Mouse (Mus musculus): ENCODE results near the gene Efcc1.
"Not testable (repeated sequence)": the region's sequence is repeated elsewhere in the genome, so short reads cannot be mapped to it uniquely, and the experiment has no call there.

The Efcc1 gene

DNA sequence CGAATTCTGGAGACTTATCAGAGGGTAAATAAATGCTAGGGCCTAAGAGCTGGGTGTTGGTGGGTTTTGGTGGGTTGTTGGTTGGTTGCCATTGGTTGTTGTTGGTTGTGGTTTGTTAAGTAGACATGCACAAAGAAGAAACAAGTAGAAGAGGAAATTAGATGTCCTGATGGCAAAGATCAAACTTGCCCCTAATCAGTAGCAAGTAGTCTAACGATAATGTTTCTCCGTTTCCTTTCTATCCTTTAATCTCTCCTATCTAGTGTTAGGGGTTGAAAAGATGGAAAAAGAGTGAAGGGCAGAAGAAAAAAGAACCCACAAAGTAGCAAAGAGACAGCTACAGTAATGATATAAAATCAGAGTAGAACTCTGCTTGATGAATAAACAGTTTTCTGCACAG is 14.0 kb downstream of the Efcc1 start:
- no peak for DNase-seq (ENCODE audit: low spot score)

DNA sequence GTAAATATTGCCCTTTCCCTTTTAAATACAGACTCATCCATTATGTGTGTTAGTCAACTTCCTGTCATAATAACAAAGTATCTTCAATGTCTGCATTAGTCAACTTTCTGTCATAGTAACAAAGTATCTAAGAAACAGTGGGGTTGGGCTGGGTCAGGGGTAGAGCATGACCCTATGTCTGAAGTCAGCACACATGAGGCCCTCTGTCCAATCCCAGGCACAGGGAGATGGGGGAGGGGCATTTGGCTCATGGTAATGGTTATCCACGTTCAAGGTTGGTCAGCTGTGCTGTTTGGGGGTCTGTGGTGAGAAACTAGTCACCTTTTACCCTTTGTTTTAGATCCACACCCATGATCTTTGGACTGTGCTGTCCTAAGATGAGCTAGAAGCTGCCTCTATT is 14.6 kb downstream of the Efcc1 start:
- no peak for DNase-seq (ENCODE audit: low spot score)

DNA sequence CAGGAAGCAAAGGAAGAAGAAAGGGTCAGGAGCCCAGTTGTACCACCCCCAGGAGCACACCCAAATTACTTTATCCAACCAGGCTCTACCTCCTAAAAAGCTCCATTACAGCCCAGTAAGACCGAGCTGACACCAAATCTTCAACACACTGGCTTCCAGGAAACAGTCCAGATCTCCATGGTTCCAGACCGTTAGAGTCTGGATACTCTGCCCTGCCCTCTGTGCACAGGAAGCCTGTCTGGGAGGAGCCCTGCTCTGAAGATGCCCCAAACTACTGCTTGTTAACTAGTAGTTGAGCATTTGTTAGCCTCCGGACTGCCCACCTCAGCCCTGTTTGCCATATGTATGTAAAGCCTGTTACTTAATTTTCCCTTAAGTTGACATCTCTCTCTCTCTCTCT is 15.4 kb downstream of the Efcc1 start:
- DNase-seq (ENCODE audit: low spot score) = no peak

DNA sequence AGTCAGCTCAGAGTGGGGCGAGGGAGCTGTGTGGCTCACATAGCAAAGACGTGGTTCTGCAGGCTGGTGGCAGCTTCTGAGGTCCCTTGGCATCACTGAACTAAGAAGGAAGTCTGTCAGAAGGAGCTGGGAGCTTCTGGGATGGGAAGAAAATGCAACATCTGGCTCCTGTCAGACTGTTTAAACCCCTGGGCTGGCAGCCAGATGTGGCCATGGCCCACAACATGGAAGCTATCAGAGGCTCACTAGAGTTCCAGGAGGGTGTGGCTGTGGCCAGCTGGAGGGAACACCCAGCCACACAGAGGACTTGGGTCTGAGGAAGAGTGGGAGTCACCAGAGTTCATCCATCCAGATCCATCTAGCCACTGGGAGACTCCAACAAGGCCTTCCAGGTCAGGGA is 16.2 kb downstream of the Efcc1 start:
- no peak for DNase-seq (ENCODE audit: low spot score)

DNA sequence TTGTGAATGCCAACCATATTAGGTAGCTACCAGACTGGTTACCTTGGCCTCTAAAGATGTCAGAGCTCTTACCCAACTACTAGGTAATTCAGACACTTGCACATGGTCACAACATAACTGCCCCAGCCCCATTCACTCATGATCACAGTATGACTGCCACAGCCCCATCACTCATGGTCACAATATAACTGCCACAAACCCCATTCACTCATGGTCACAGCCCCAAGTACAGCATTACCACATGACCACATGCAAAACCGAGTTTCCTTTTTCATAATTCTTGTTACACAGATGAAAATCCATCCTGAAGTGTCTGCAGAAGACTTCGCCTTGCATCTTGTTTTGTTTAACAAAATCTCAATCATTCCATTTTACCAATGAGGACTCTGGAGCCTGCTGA is 17.4 kb downstream of the Efcc1 start:
- no peak for DNase-seq (ENCODE audit: low spot score)

DNA sequence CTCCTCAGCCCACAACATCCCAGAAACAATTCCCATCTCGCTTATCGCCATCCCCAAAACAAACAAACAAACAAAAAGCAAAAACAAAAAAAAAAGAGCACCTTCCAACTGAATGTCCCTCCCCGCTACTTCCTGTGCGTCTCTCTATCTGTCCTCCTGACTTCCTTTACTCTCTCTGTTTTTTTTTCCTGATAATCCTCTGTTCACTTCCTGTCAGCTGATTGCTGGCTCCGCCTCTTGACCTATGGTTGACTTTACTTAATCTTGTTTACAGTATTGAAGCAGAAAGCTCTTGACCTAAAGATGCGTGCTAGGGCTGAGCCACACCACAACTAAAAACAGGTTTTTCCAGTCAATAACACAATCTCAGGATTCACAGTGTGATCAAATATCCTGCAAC is 17.9 kb downstream of the Efcc1 start:
- DNase-seq (ENCODE audit: low spot score) = no peak

DNA sequence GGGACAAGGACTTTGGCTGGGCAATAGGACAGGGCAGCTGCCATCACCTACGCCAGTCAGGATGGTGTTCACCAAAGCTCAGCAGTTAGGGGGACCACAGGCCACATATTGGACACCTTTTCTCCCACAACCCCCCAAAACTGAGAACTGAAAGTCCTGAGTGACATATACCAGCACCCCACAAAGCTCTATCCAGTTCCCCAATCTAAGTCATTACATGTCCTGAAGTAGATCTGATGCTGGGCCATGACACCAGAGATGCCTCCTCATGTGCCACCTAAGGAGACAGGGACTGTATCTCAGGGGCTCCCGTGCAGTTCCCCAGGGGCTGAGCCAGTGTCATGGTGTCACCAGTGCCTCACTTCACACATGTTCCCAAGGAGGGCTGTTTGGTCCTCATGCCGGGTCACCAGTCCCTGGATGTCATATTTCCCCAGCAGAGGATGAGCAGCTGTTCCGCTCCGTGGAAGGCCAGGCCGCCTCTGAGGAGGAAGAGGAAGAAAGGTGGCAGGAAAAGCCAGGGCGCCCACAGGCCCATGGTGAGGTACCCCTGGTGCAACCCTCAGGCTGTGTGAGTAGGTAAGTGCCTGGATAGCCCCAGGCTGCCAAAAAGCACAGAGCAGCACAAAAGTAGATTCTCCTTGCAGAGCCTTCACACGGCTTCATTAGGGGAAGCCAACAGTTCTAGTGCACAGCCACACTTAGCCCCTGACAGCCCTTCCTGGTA is 19.7 kb downstream of the Efcc1 start:
- DNase-seq (ENCODE audit: low spot score) = no peak

DNA sequence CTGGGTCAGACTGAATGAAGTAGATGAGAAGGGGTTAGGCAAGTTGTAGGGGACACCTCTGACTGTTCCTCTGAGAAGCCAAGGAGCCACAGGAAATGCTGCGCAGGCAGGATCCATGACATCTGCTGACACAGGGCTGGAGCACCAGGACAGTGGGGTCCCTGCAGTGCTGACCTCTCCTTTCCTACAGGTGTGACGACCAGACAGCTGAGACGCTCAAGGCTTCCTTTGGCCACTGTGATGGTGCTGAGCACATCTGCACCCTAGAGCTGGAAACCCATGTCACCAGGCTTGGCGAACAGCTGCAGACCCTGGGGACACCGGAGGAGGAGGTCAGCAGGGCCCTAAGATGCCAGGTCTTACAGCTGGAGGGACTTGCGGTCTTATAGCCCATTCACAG is 20.9 kb downstream of the Efcc1 start:
- DNase-seq (ENCODE audit: low spot score) = no peak

DNA sequence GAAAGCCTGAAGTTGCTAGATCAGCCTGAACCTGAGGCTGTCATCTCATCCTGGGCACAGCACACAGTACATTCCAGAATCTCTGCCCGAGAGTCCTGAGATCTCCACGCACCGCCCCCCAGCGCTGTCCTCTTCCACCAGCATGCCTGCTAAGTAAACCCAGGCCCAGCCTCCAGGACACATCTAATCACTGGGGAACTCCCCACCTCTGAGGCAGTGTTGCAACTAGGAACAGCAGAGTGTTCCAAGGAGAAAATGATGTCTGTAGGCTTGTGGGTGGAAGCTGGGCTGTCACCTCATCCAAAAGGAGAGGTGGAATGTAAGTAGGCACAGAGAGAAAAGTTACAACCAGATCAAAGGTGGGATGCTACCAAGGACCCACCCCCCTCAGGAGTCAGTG is 24.5 kb downstream of the Efcc1 start:
- DNase-seq (ENCODE audit: low spot score) = no peak

DNA sequence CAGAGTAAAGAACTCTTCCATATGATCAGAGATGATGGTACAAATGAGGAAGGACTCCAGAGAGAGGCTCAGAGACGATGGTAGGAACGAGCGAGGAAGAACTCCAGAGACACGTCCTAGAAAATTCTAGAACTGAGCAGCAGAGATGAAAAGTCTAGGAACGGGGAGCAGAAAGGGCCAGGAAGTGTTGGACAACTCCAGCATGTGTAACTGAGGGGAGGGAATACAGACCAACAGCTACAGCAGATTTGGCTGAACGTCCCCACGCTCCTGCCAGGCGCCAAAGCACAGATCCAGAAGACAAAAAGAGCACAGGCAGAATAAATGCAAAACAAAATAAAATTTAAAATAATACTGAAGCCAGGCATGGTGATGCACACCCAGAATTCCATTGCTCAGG is 26.2 kb downstream of the Efcc1 start:
- DNase-seq (ENCODE audit: low spot score) = no peak

DNA sequence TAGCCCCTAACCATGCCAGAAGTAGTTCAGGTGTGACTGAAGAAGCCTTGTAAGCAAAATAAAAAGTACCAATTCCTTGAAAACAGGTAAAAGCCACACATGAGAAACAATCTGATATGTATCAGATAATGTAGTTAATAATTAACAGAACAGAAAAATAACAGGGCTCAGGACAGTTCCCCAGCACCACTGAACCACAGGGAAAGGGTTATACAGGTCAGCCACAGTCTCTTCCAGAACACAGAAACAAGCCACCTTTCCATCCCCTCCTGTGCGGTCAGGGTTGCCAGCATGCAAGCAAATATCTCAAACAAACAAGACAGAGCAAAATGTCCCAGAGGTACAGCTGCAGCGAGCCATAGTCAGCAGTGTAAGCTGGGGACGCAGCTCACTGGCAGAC is 28.7 kb downstream of the Efcc1 start:
- no peak for DNase-seq (ENCODE audit: low spot score)

DNA sequence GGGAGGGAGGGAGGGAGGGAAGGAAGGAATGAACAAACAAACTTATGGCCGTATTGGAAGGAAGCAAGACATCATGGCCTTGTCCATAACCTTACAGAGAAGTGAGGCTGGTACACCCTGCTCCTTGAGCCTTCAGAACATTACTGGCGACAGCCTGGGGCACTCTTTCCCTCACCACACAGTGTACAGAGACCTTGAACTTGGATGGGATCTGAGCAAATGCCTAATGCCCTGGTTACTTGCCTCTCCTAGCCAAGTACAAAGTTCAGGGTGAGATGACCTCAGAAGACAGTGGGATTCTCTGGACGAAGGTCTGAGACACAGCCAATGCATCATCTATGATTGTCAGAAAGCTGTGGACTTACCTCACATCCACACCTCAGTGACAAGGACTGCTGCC is 29.2 kb downstream of the Efcc1 start:
- DNase-seq (ENCODE audit: low spot score) = no peak

DNA sequence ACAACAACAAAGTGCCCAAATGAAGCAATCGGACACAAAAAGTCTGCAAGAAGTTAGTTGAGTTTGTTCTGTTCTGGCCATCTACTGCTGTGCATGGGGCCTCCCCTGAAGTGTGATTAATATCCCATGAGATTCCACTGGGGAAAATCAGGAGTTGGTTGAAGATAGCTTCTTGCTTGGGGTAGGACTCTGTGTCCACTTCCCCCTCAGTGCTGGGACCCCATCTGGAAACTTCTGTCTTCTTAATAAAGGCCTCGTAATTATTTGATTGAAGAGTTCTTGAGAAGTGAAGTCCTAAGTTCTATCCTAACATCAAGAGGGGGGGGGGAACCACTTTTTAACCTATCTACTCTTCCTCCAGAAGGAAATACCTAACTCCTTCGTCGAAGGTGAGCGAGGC is 31.5 kb downstream of the Efcc1 start:
- DNase-seq (ENCODE audit: low spot score) = no peak

DNA sequence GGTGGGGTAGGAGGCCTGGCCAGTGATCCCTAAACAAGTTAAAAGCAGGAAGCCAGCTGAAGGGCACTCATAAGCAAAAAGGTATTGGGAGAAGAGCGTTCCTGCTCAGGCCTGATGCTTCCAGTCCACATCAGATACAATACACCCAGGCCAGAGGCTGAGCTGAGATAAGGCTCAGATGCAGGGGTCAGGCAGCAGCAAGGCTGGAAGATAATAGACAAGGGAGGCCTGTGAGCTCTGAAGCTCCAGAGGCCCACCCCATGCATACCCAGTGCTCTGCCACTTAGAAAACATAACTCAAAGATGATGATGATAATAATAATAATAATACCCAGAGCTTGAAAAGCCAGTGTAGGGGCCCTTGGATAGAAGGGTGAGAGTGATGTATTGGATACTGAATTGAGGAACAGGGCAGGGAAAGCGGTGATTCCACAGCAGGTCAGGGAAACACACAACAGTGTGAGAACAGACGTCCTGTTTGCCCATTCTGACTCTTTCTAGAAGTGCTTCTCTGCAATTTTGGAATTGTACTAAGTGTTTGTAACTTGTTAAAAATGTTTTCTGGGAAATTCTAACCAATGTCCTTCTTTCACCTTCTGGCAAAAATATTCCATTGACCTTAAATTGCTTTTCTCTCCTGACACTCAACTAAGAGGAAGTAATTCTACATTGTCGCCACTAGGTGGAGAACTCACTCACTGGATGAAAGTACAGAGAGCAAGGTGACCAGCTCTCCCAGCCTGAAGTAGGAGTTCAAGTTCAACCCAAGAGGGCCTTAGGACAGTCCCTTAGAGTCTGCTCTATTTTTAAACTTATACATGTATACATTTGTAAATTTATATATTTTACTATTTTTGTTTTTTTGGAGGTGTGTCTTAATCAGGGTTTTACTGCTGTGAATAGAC is 33.0 kb downstream of the Efcc1 start:
- DNase-seq (ENCODE audit: low spot score) = no peak

DNA sequence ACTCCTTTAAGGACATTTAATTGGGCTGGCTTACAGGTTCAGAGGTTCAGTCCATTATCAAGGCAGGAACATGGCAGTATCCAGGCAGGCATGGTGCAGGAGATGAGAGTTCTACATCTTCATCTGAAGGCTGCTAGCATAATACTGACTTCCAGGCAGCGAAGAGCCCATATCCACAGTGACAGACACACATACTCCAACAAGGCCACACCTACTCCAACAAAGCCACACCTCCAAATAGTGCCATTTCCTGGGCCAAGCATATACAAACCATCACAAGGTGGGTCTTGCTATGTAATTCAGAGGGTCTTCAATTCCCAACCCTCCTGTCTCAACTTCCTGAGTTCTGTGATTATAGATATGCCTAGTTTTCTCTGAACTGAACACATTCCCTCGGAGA is 33.6 kb downstream of the Efcc1 start:
- DNase-seq (ENCODE audit: low spot score) = not testable (repeated sequence)

DNA sequence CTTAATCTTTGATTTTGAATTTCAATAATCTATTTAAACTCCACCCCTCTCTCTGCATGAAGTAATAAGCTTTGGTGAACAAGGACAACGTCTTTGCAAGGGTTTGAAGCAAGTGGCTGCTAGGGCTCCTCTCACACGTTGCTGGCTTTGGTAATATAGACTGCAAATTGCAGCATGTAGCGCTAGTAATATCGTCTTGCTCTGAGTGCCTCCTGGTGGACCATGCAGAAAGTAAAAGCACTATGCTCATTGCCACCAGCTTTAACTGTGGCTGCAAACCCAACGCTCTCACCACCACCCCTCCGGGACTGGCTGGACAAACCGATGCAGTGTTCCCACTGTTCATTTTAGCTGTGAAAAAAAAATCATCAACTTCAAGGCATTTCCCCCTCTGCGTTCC is 40.0 kb downstream of the Efcc1 start:
- DNase-seq (ENCODE audit: low spot score) = peak; percentile 43

DNA sequence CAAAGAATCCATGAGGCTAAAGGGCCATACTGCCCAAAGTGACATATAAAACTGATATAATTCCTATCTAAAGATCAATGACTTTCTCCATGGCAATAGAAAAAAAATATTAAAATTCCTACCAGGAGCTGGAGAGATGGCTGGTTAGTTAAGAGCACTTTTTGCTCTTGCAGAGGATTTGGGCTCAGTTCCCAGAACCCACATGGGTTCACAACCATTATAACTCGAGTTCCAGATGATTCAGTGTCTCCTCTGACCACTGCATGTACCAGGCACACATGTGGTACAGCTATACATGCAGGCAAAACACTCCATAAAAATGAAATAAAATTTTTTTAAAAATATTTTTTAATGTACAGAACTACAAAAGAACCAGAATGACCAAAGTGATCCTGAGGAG is 43.8 kb downstream of the Efcc1 start:
- no peak for DNase-seq (ENCODE audit: low spot score)

DNA sequence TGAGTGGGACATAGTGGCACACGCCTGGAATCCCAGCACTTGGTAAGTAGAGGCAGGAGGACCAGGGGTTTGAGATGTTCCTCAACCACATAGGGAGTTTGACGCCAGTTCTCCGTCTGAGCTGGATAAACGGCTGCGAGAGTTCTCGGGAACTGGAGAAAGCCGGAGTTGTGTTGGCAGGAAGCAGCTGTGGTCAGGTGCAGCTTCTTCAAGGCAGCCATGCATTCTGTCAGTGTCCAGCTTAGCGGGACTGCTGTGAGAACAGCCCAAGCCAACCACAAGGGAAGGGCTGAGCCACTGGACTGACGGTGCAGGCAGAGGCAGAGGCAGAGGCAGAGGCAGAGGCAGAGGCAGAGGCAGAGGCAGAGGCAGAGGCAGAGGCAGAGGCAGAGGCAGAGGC is 44.2 kb downstream of the Efcc1 start:
- DNase-seq (ENCODE audit: low spot score) = no peak

DNA sequence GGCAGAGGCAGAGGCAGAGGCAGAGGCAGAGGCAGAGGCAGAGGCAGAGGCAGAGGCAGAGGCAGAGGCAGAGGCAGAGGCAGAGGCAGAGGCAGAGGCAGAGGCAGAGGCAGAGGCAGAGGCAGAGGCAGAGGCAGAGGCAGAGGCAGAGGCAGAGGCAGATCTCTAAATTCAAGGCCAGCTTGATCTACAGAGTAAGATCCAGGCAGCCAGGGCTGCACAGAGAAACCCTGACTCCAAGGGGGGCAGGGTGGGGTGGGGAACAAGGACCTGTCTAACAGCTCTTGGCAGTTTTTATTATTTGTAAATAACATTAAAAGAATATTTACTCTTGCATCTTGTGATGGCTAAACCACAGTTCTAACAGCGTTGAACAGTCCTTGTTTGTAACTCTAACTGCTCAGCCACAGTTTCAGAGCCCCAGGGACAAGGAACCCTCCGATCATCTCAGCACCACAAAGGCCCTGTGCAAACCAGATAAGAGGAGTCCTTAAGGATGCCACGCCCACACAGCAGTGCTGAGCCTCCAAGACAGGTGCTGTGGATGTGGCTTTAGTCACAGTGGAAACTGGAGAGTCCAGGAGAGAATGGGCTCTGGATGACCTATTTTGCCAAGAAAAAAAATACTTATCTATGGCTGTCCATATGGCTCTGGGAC is 45.0 kb downstream of the Efcc1 start:
- no peak for DNase-seq (ENCODE audit: low spot score)

DNA sequence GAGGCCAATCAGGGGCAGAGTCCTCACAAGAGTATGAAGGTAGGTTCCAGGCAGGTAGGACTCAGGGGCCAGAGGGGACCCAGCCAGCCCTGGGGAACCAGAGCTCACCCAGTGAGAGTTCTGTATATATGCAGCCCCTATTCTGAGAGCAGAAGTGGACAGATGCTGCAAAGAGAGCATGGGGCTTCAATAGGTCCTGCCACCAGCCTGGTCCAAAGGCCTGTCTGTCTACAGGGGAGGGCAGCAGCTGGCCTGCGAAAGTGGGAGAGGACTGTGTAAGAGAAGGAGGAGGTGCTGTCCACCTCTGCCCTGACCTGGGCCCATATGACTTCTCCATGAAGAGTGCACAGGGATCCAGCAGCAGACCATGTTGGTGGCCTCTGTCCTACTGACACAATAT is 46.0 kb downstream of the Efcc1 start:
- DNase-seq (ENCODE audit: low spot score) = no peak

DNA sequence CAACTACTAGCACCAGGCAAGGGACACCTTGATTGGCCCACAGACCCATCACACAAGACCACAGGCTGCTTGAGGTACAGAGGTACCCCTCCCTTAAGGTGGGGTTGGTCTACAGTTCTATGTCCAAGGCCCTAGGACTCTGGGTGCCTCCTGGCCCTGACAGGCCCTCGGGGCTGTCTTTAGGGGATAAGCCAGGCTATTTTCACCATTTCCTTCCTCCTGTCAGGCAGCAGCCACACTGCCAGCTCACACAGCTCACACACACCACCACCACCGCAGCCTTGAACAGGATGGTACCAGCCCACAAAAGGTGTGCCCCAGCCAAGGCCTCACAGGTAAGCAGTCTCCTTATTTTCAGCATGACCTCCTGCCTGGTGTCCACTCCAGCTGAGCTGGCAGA is 47.2 kb downstream of the Efcc1 start, which contains the start of gene Gp9:
Gp9 (plus strand) TSS at position 231 of the 400 bp plus-strand sequence.
- no peak for DNase-seq (ENCODE audit: low spot score)

DNA sequence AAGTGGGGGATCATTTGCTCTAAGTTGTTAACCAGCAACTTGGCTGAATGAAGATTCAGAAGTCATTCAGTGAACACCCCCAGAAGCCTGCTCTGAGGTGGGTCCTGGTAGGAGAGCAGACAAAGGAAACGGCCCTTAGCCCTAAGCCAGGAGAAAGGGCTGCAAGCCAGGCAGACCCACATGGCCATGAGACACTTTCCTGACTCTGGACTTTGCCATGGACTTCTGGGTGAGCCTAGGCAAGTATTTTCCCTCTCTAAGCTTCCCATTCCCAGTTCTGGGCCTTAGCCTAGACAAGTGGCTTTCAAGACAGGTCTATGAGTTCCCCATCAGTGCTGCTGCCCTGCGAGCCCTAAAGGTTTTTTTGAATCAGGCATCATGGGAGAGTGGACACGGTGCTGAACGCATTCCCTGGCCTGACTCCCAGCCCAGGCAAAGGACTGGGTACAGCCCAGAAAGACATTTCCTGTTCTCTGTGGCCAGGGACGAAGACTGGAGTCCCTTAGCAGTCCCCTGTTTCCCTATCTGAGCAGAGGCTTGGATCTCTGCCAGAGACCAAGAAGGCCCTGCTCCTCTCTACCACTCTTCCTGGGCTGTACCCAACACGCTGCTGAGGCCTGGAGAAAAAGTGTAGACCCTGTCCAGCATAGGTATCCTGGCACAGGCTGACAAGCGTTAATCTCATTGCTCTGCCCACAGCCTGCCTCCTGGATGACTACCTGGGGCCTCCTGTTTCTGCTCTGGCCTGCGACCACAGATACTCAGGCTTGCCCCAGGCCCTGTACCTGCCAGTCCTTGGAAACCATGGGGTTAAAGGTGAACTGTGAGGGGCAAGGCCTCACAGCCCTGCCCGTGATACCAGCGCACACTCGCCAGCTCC is 47.9 kb downstream of the Efcc1 start:
- no peak for DNase-seq (ENCODE audit: low spot score)

All from testis, postnatal 10 days (tissue).